Mouse (Mus musculus): ENCODE results near the gene Plek2. TPM values are rescaled to one million over a fixed set of nuclear protein-coding genes. Genes with fewer than 3 reads are reported as not detected.

Gene Plek2
- polyA plus RNA-seq, 1 experiment, result 2.4 TPM

DNA sequence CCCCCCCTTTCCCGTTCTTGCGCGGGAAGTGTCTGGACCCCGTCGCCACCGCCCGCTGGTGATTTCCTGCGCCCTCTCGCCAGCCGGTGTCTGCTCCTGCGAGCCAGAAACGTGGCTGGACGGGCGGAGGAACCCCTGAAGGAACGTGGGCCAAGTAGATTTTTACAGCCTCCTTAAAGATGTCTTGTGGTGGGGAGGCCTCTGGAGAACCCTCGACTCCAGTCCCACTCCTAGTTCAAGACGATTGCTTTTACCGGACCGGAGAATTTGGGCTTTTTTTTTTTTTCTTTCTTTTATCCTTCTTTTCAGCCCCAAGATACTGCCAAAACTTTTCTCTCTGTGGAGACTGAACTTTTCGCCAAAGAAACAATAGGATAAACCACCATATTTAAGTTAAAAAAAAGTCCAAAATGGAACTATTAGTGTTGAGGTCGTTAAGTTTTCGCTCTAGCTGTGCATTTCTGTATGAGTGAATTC lies 44.5 kb downstream of the Plek2 start:
- Histone ChIP-seq H3K27me3 (ENCODE audit: control insufficient read depth, insufficient read depth, insufficient read length) (no peaks in the 10 kb centered on the region), H3K79me2 (ENCODE audit: control insufficient read depth, insufficient read depth) (peaks cover 94% of the 10 kb centered on the region)
- TF ChIP-seq MYOD1 (IDR thresholded peaks at IDR 0.05; ENCODE audit: control insufficient read depth, insufficient read length, low read depth) (no peak), CTCF (IDR thresholded peaks at IDR 0.05; ENCODE audit: control insufficient read depth, insufficient read depth, insufficient read length) (no peak), USF1 (IDR thresholded peaks at IDR 0.05; ENCODE audit: low read depth) (no peak), MYOG (IDR thresholded peaks at IDR 0.05; ENCODE audit: control insufficient read depth, extremely low read depth, insufficient read length) (no peak), FOSL1 (IDR thresholded peaks at IDR 0.05; ENCODE audit: insufficient read depth, low read length, poor library complexity, severe bottlenecking) (no peak), MAX (IDR thresholded peaks at IDR 0.05) (no peak), CEBPB (IDR thresholded peaks at IDR 0.05; ENCODE audit: low read depth) (no peak)

GRCm38 (mm10) chr12:78861496-78862253 lies 45.1 kb downstream of the Plek2 start, which contains the start of the genes Atp6v1d and Eif2s1:
Gene Atp6v1d (minus strand): TSS chr12:78861638.
Gene Eif2s1 (plus strand): TSS chr12:78861819.
- H3K36me3 ChIP-seq (ENCODE audit: control insufficient read depth, insufficient read depth), result peaks cover 38% of the 10 kb centered on the region
- TF ChIP-seq CEBPB (IDR thresholded peaks at IDR 0.05; ENCODE audit: low read depth) (no peak), MAX (IDR thresholded peaks at IDR 0.05) (peak; percentile 63), MYOD1 (IDR thresholded peaks at IDR 0.05; ENCODE audit: control insufficient read depth, insufficient read length, low read depth) (no peak), CTCF (IDR thresholded peaks at IDR 0.05; ENCODE audit: control insufficient read depth, insufficient read depth, insufficient read length) (no peak), MYOG (IDR thresholded peaks at IDR 0.05; ENCODE audit: control insufficient read depth, extremely low read depth, insufficient read length) (no peak), USF1 (IDR thresholded peaks at IDR 0.05; ENCODE audit: low read depth) (peak; percentile 93), FOSL1 (IDR thresholded peaks at IDR 0.05; ENCODE audit: insufficient read depth, low read length, poor library complexity, severe bottlenecking) (no peak)
- H3K27me3 ChIP-seq (ENCODE audit: control insufficient read depth, insufficient read depth, insufficient read length), result no peaks in the 10 kb centered on the region
- H3K4me3 ChIP-seq (ENCODE audit: insufficient read depth, poor library complexity, severe bottlenecking), result peak within 1 kb of the TSS; percentile 92
- peaks cover 88% of the 10 kb centered on the region for H3K79me2 ChIP-seq (ENCODE audit: control insufficient read depth, insufficient read depth)
- H3ac ChIP-seq (ENCODE audit: control insufficient read depth, insufficient read length, low read depth), result peak within 1 kb of the TSS; percentile 69
- peaks cover 66% of the 10 kb centered on the region for H3K79me3 ChIP-seq (ENCODE audit: low read depth)

More for the DNA sequence above, 44.5 kb downstream of the Plek2 start:
- peaks cover 72% of the 10 kb centered on the region for H3K79me3 ChIP-seq (ENCODE audit: low read depth)
- peak overlapping the region; percentile 92 for H3K4me3 ChIP-seq (ENCODE audit: insufficient read depth, poor library complexity, severe bottlenecking)
- H3ac ChIP-seq (ENCODE audit: control insufficient read depth, insufficient read length, low read depth), result peak overlapping the region; percentile 69
- H3K36me3 ChIP-seq (ENCODE audit: control insufficient read depth, insufficient read depth), result peaks cover 40% of the 10 kb centered on the region

DNA sequence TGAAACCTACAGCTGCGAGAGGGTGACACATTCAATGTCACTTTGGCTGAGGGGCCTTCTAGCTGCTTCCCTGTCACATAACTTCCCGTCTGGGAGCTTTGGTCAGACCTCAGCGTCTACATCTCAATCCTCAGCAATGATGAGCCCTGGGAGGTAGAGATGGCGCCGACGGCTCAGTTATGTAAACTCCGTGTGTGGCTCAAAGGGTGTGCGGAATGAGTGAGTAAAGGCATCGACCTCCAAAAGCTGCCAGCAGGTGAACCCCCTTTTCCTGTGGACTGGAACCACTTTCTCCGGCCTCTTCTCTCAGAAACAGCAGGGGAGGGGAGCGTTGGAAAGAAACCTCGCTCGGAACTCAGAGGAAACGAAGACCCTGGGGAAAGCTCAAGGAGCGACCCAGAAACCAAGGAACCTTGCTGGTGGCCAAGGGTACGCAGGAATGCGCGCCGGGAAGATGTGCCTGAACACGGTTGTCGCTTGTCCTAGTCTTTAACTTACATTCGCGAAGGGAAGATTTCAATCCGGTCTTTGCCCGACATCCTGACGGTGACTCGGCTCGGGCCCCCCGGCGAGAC lies 45.8 kb downstream of the Plek2 start:
- Histone ChIP-seq H3K36me3 (ENCODE audit: control insufficient read depth, insufficient read depth) (peaks cover 42% of the 10 kb centered on the region), H3K4me3 (ENCODE audit: insufficient read depth, poor library complexity, severe bottlenecking) (peak overlapping the region; percentile 92), H3K79me2 (ENCODE audit: control insufficient read depth, insufficient read depth) (peaks cover 81% of the 10 kb centered on the region), H3ac (ENCODE audit: control insufficient read depth, insufficient read length, low read depth) (peak overlapping the region; percentile 61), H3K27me3 (ENCODE audit: control insufficient read depth, insufficient read depth, insufficient read length) (no peaks in the 10 kb centered on the region), H3K79me3 (ENCODE audit: low read depth) (peaks cover 60% of the 10 kb centered on the region)
- TF ChIP-seq USF1 (IDR thresholded peaks at IDR 0.05; ENCODE audit: low read depth) (no peak), FOSL1 (IDR thresholded peaks at IDR 0.05; ENCODE audit: insufficient read depth, low read length, poor library complexity, severe bottlenecking) (no peak), MYOD1 (IDR thresholded peaks at IDR 0.05; ENCODE audit: control insufficient read depth, insufficient read length, low read depth) (no peak), CEBPB (IDR thresholded peaks at IDR 0.05; ENCODE audit: low read depth) (no peak), CTCF (IDR thresholded peaks at IDR 0.05; ENCODE audit: control insufficient read depth, insufficient read depth, insufficient read length) (no peak)

GRCm38 (mm10) chr12:78848246-78848645 lies 58.5 kb downstream of the Plek2 start:
- H3K79me2 ChIP-seq (ENCODE audit: control insufficient read depth, insufficient read depth), result no peaks in the 10 kb centered on the region
- no peaks in the 10 kb centered on the region for H3K27me3 ChIP-seq (ENCODE audit: control insufficient read depth, insufficient read depth, insufficient read length)
- peaks cover 39% of the 10 kb centered on the region for H3K36me3 ChIP-seq (ENCODE audit: control insufficient read depth, insufficient read depth)
- no peak overlapping the region for H3ac ChIP-seq (ENCODE audit: control insufficient read depth, insufficient read length, low read depth)
- TF ChIP-seq MYOD1 (IDR thresholded peaks at IDR 0.05; ENCODE audit: control insufficient read depth, insufficient read length, low read depth) (no peak), FOSL1 (IDR thresholded peaks at IDR 0.05; ENCODE audit: insufficient read depth, low read length, poor library complexity, severe bottlenecking) (no peak), CTCF (IDR thresholded peaks at IDR 0.05; ENCODE audit: control insufficient read depth, insufficient read depth, insufficient read length) (no peak), USF1 (IDR thresholded peaks at IDR 0.05; ENCODE audit: low read depth) (no peak), MAX (IDR thresholded peaks at IDR 0.05) (no peak), MYOG (IDR thresholded peaks at IDR 0.05; ENCODE audit: control insufficient read depth, extremely low read depth, insufficient read length) (no peak), CEBPB (IDR thresholded peaks at IDR 0.05; ENCODE audit: low read depth) (no peak)
- no peaks in the 10 kb centered on the region for H3K79me3 ChIP-seq (ENCODE audit: low read depth)
- H3K4me3 ChIP-seq (ENCODE audit: insufficient read depth, poor library complexity, severe bottlenecking), result no peak overlapping the region

- peaks cover 57% of the 10 kb centered on the region for H3K36me3 ChIP-seq (ENCODE audit: control insufficient read depth, insufficient read depth)
- H3K79me3 ChIP-seq (ENCODE audit: low read depth), result no peaks in the 10 kb centered on the region
- no peaks in the 10 kb centered on the region for H3K79me2 ChIP-seq (ENCODE audit: control insufficient read depth, insufficient read depth)
- H3ac ChIP-seq (ENCODE audit: control insufficient read depth, insufficient read length, low read depth), result no peak overlapping the region
- TF ChIP-seq CEBPB (IDR thresholded peaks at IDR 0.05; ENCODE audit: low read depth) (no peak), CTCF (IDR thresholded peaks at IDR 0.05; ENCODE audit: control insufficient read depth, insufficient read depth, insufficient read length) (no peak)
- H3K27me3 ChIP-seq (ENCODE audit: control insufficient read depth, insufficient read depth, insufficient read length), result no peaks in the 10 kb centered on the region
- H3K4me3 ChIP-seq (ENCODE audit: insufficient read depth, poor library complexity, severe bottlenecking), result no peak overlapping the region
These were observed 64.3 kb downstream of the Plek2 start for GRCm38 (mm10) chr12:78842429-78842828.

Measured in C2C12 (cell line).